Mouse (Mus musculus) liver, embryonic 14.5 days (tissue): ENCODE measurements at regions not wholly inside any gene's neighbourhood (a gene's known extent, or its start where the extent isn't known, plus 50 kb on each side); places are given as distances from the start of the nearest gene placed in this dataset.

Experiments
- CTCF ChIP-seq: IDR thresholded peaks from 2 replicates; pipeline ENCODE4 v1.5.1; 2016; ENCODE audit warnings: antibody characterized with exemption, low read depth, control low read depth
- EP300 ChIP-seq: IDR thresholded peaks from 2 replicates; pipeline ENCODE4 v1.6.1; 2016; ENCODE audit warnings: antibody characterized with exemption, low read depth

- TF ChIP-seq EP300 (no peak), CTCF (no peak)
Measured at GRCm38 (mm10) chr4:127600919-127601318, 242.9 kb upstream of the Gjb5 start.
